Mouse (Mus musculus) gastrocnemius, postnatal 36 days (tissue): ENCODE measurements around the gene Prtg. TPM values are rescaled to one million over a fixed set of nuclear protein-coding genes. Genes with fewer than 3 reads are reported as not detected.

Experiments
- DNase-seq, 2 experiments: peaks; one replicate each; pipeline ENCODE4 v3.0.0; 2022
- intact Hi-C: fragments of 180-260 bp; cut with DNase I; formaldehyde crosslinking; loops from one replicate; pipeline ENCODE4 v1.15.1; 2025
- total RNA-seq, 2 experiments: library from RNA; stranded (reverse); gene quantifications; 2 replicates each; pipeline ENCODE4 v1.2.3; 2021

The Prtg gene
- total RNA-seq, 2 experiments from 2014 or later, result 0.10 to 0.26 TPM

DNA sequence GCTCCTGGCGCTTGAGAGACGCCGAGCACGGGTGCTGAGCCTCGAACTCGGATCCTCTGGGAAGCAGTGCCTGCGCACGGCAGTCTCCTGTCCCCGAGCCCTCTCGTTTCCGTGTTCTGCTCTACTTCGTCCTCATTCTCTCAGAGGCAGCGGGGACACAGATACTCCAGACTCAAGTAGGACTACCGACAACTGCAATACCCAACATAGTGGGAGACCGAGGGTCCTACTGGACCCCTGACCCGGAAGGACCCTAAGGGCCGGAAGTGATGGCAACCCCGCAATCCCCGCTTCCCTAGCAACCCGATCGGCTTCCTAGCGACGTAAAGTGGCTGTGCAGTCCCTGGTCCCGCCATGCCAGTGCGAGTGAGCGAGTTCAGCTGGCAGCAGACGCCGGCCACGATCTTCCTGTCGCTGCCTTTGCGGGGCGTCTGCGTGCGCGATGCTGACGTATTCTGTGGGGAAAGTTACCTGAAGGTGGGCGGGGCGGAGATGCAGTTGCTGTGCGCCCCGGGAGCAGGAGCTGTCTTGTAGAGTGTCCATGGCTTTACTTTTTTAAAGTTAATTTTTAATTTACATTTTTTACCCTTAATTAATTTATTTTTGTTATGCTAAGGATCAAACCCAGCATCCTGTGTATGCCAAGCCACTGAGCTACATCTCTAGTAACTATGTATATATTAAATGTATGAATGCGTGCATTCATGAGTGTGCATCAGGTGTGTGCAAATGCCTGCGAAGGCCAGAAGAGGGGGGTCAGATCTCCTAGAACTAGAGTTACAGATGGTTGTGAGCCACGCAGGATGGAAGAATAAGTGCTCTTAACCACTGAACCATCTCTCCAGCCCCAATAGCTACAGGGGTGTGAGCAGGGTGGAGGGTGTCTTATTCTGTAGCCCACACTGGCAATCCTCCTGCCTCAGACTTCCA is 152.1 kb downstream of the Prtg start, which contains the start of the genes Dyx1c1 and Gm44503:
Dyx1c1 (plus strand) TSS at position 265 of the 930 bp plus-strand sequence.
Gm44503 (plus strand) TSS at position 332 of the 930 bp plus-strand sequence.
- intact Hi-C loops, result no loop called here
- DNase-seq, result peak; percentile 49 to 54

DNA sequence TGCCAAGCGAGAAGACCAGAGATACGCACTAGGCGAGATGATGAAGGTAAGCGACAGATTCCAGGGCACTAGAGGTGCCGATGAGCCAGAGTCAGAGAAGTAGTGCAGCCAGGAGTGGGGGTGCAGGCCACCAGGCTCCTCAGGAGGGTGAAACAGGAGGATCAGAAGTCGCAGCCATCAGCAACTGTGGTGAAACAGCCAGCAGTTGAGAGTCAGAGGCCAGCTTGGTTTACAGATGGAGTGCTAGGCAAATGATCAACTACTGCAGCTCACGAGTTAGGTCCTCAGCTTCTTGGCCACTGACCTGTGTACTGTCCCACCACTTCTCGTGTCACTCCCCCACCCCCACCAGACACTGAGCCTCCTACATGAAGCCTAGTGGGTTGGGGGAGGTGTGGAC is 154.7 kb downstream of the Prtg start:
- no peak for DNase-seq
- intact Hi-C loops, result no loop called here

DNA sequence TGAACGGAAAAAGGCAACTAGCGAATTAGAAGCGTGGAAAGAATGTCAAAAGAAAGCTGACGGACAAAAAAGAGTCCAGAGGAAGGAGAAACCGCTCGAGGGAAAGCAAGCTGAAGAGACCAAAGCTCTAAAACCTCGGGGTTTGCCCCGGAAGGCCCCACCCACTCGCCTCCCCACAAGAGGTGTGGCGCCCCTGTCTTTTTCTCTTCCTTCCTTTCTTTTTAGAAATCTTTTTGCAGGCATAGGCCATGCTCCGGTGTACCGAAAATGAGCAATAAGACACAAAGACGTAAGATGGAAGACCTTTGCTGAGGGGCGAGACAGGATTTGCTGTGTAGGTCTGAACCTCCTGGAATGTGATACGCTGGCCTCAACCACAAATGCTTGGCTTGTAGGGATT is 155.3 kb downstream of the Prtg start:
- DNase-seq, result no peak
- intact Hi-C loops, result no loop called here

Other genes starting within 250 kb of the Prtg start
- 100 to 1,000 TPM; 250 to 283 TPM for gene Nedd4, start 144.5 kb upstream of the Prtg start, total RNA-seq
- gene Pygo1, start 118.8 kb downstream of the Prtg start, total RNA-seq, result 10 to 100 TPM in 1 of 2 experiments, 1 to 10 TPM in 1; 6.4 to 10.2 TPM
- under 1 TPM; 0.64 to 0.72 TPM for gene Dyx1c1, start 151.9 kb downstream of the Prtg start, total RNA-seq
- gene Gm44503, start 152.0 kb downstream of the Prtg start, total RNA-seq, result under 1 TPM in 1 of 2 experiments, not detected in 1; 0.17 TPM
- 10 to 100 TPM in 1 of 2 experiments, 1 to 10 TPM in 1; 9.1 to 10.8 TPM for gene Ccpg1os, start 178.5 kb downstream of the Prtg start, total RNA-seq
- 10 to 100 TPM; 52.8 to 65.1 TPM for gene Ccpg1, start 178.6 kb downstream of the Prtg start, total RNA-seq
- 1 to 10 TPM; 3.2 to 4.3 TPM for gene Pigb, start 233.5 kb downstream of the Prtg start, total RNA-seq
- gene Rab27a, start 238.0 kb downstream of the Prtg start, total RNA-seq, result 1 to 10 TPM; 1.4 to 1.8 TPM